Mouse (Mus musculus): Measurements from ENCODE around the gene Psd.

DNA sequence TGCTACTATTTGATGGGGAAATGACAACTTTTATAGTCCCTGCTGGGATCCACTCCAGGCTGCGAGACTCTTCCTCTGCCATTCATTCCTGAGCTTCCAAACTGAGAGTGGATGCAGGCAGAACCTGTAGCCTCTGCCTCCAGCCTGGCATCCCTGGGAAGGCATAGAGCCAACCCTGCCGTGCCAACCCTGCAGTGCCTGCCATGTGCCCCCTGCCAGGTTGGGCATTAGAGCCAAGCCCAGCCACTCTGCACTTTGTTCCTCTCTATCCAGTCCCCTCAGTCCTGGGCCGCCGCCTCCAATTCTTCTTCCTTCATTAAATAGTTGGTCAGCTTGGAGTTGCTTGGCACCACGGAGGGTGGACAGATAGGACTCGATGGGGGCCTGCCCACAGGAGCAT is 40.9 kb downstream of the Psd start:
- TF ChIP-seq CTCF (IDR thresholded peaks at IDR 0.05; ENCODE audit: borderline replicate concordance, extremely low read depth, insufficient read depth, insufficient read length) = no peak
- TF ChIP-seq POLR2A (IDR thresholded peaks at IDR 0.05; ENCODE audit: borderline replicate concordance, extremely low read depth, insufficient read depth, insufficient read length, poor library complexity, severe bottlenecking) = no peak
